In the genomic region with DNA sequence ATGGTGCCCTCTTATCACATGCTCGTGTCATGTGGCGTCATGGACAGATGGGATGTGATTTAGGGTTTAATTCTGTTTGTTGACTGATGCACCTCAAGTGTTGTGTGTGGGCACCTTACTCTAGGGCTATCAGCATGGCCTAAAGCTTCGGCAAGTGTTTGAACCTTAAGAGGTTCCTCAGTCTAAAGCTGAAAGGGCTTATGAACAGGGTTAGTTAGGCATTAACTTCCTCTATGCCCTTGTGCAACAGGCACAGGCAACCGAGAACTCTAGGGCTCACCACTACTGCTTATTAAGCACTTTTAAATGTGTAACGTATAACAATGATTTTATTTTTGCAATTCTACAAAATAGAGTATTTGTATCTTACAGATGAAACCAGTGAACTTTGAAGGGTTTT, we compare ENCODE assay signal across 24 mouse cellular contexts.
DNase-seq lines count a peak whose midpoint lies in the region; ATAC-seq and TF ChIP-seq lines count a peak whose summit lies in the region.
"Had no signal": no experiment of that assay in that cellular context is flagged by ENCODE, and none has a peak within 500 bp of the region (broad histone marks: within the 10 kb centered on the region; RNA-seq: fewer than 3 reads in every experiment).

No protein-coding gene starts in this region.

- DNase-seq in kidney, adult 8-10 months = peak; percentile 28 to 37
- DNase-seq in lung, embryonic 14.5 days = no peak
- no peak for DNase-seq in lung, adult 18-20 months
- DNase-seq in kidney, postnatal 0 days (ENCODE audit: low spot score) = peak; percentile 13
- DNase-seq in kidney, postnatal 36 days = peak; percentile 23 to 69
- DNase-seq in adrenal gland, adult 18-20 months (ENCODE audit: low spot score in 2 of 2) = no peak
- no peak for DNase-seq in thymus, postnatal 0 days (ENCODE audit: low spot score)
- DNase-seq: adrenal gland, adult 8-10 months; cerebellum, adult 11-12 months; cerebellum, postnatal 10 days; forebrain, postnatal 0 days; gastrocnemius, postnatal 14 days; heart, adult 2 months; heart, postnatal 14 days; layer of hippocampus, postnatal 36 days; midbrain, embryonic 14.5 days; thymus, postnatal 25 days had no signal

- no peak for ATAC-seq in kidney, embryonic 14.5 days (ENCODE audit: low FRiP score, low TSS enrichment)
- ATAC-seq in lung, embryonic 14.5 days (ENCODE audit: insufficient read depth) = 0 out of 2 replicates have a peak, but pooled peaks have one; percentile 56
- no peak for ATAC-seq in kidney, postnatal 0 days (replicated peaks; ENCODE audit: low FRiP score, low read depth)
- ATAC-seq: forebrain, postnatal 0 days had no signal

- no peak for TF ChIP-seq CTCF in lung, embryonic 14.5 days (IDR thresholded peaks at IDR 0.05; ENCODE audit: low read depth)
- TF ChIP-seq CTCF in kidney, postnatal 0 days (IDR thresholded peaks at IDR 0.05; ENCODE audit: low read depth) = no peak

- H3K9ac ChIP-seq in kidney, embryonic 14.5 days (ENCODE audit: low read depth, low read length) = no peak overlapping the region
- H3K9ac ChIP-seq in lung, embryonic 14.5 days = no peak overlapping the region
- H3K9ac ChIP-seq in kidney, postnatal 0 days (ENCODE audit: low read depth, low read length) = no peak overlapping the region
- H3K9ac ChIP-seq: forebrain, postnatal 0 days; heart, embryonic 13.5 days; hindbrain, embryonic 13.5 days; liver, embryonic 14.5 days; neural tube, embryonic 12.5 days had no signal

- H3K4me2 ChIP-seq in kidney, embryonic 14.5 days (replicated peaks; ENCODE audit: low read depth, low read length) = no peak overlapping the region
- H3K4me2 ChIP-seq in lung, embryonic 14.5 days = no peak overlapping the region
- H3K4me2 ChIP-seq in kidney, postnatal 0 days (ENCODE audit: low read length) = no peak overlapping the region
- H3K4me2 ChIP-seq: heart, embryonic 13.5 days; hindbrain, embryonic 13.5 days; neural tube, embryonic 12.5 days had no signal

- H3K36me3 ChIP-seq in kidney, embryonic 14.5 days (ENCODE audit: control insufficient read depth, insufficient read depth, low read length) = no peaks in the 10 kb centered on the region
- no peaks in the 10 kb centered on the region for H3K36me3 ChIP-seq in lung, embryonic 14.5 days (ENCODE audit: insufficient read depth)
- H3K36me3 ChIP-seq in kidney, postnatal 0 days (ENCODE audit: insufficient read depth, low read length) = no peaks in the 10 kb centered on the region
- H3K36me3 ChIP-seq: forebrain, embryonic 10.5 days; heart, embryonic 13.5 days; hindbrain, embryonic 13.5 days; neural tube, embryonic 12.5 days had no signal

- 80% methylated on average over 5 of the region's 5 CpGs for WGBS in kidney, embryonic 14.5 days
- WGBS in lung, embryonic 14.5 days = 60% methylated on average over 5 of the region's 5 CpGs
- WGBS in kidney, postnatal 0 days = 66% methylated on average over 5 of the region's 5 CpGs

- H3K4me3 ChIP-seq in kidney, embryonic 14.5 days (ENCODE audit: low read length) = no peak overlapping the region
- H3K4me3 ChIP-seq in lung, embryonic 14.5 days (ENCODE audit: low read depth, low read length) = no peak overlapping the region
- H3K4me3 ChIP-seq in kidney, postnatal 0 days (replicated peaks; ENCODE audit: low read depth, low read length) = no peak overlapping the region
- H3K4me3 ChIP-seq: forebrain, embryonic 10.5 days; heart, adult 2 months; heart, embryonic 13.5 days; hindbrain, embryonic 13.5 days; megakaryocyte, embryonic 14.5 days; neural tube, embryonic 12.5 days had no signal

- H3K9me3 ChIP-seq in kidney, embryonic 14.5 days (ENCODE audit: control insufficient read depth, low read length) = no peaks in the 10 kb centered on the region
- H3K9me3 ChIP-seq in lung, embryonic 14.5 days (ENCODE audit: low read depth, low read length) = no peaks in the 10 kb centered on the region
- H3K9me3 ChIP-seq in kidney, postnatal 0 days (replicated peaks; ENCODE audit: low read length) = no peaks in the 10 kb centered on the region
- H3K9me3 ChIP-seq: forebrain, embryonic 10.5 days; heart, embryonic 13.5 days; hindbrain, embryonic 13.5 days; neural tube, embryonic 12.5 days had no signal

- no peak overlapping the region for H3K27ac ChIP-seq in kidney, embryonic 14.5 days (ENCODE audit: low read depth, low read length)
- H3K27ac ChIP-seq in lung, embryonic 14.5 days (ENCODE audit: low read depth) = no peak overlapping the region
- no peak overlapping the region for H3K27ac ChIP-seq in kidney, postnatal 0 days
- H3K27ac ChIP-seq: forebrain, embryonic 10.5 days; heart, adult 2 months; heart, embryonic 13.5 days; hindbrain, embryonic 13.5 days; liver, embryonic 14.5 days; neural tube, embryonic 12.5 days had no signal

- H3K27me3 ChIP-seq in kidney, embryonic 14.5 days (ENCODE audit: control insufficient read depth, insufficient read depth, low read length) = no peaks in the 10 kb centered on the region
- H3K27me3 ChIP-seq in lung, embryonic 14.5 days (ENCODE audit: insufficient read depth, low read length) = no peaks in the 10 kb centered on the region
- no peaks in the 10 kb centered on the region for H3K27me3 ChIP-seq in kidney, postnatal 0 days (ENCODE audit: insufficient read depth, low read length)
- H3K27me3 ChIP-seq: heart, embryonic 13.5 days; hindbrain, embryonic 13.5 days; megakaryocyte, embryonic 14.5 days; neural tube, embryonic 12.5 days had no signal

- H3K4me1 ChIP-seq in kidney, embryonic 14.5 days (ENCODE audit: control insufficient read depth, insufficient read depth, low read length) = peaks cover 7% of the 10 kb centered on the region; the same call in 1 of the 2 replicates
- H3K4me1 ChIP-seq in lung, embryonic 14.5 days (ENCODE audit: insufficient read depth) = no peaks in the 10 kb centered on the region; the same call in 1 of the 2 replicates
- no peaks in the 10 kb centered on the region; the same call in 1 of the 2 replicates for H3K4me1 ChIP-seq in kidney, postnatal 0 days (replicated peaks; ENCODE audit: insufficient read depth, low read length)
- H3K4me1 ChIP-seq: hindbrain, embryonic 13.5 days; megakaryocyte, embryonic 14.5 days; neural tube, embryonic 12.5 days had no signal

Comparison
In these comparisons a context has a peak if more than half of its experiments do, and no peak if none do; other contexts are left out.
1. DNase-seq: peak in kidney, adult 8-10 months (2 of 2), kidney, postnatal 0 days (single experiment) and kidney, postnatal 36 days (2 of 2); none in lung, embryonic 14.5 days (single experiment), lung, adult 18-20 months (0 of 2), adrenal gland, adult 18-20 months (0 of 2) and thymus, postnatal 0 days (single experiment).